Mouse (Mus musculus) neural tube, embryonic 15.5 days (tissue): Measurements from ENCODE around the gene Vasn. TPM values are rescaled to one million over a fixed set of nuclear protein-coding genes. Genes with fewer than 3 reads are reported as not detected.

Experiments
- ATAC-seq: fragments of 200-750 bp; cut with Nextera tagmentation; 2 replicates; pipeline ENCODE4 v1.8.0; 2017; ENCODE audit warnings: mild to moderate bottlenecking, moderate TSS enrichment, moderate library complexity; ENCODE audit not compliant: low FRiP score
- H3K27ac ChIP-seq: fragments of 300-500 bp; sonication (generic); replicated peaks from 2 replicates; pipeline ENCODE4 v1.5.1; 2015; ENCODE audit warnings: mild to moderate bottlenecking, inconsistent platforms
- H3K27me3 ChIP-seq: fragments of 300-500 bp; sonication (generic); replicated peaks from 2 replicates; pipeline ENCODE4 v1.6.1; 2015; ENCODE audit warnings: inconsistent platforms
- H3K36me3 ChIP-seq: fragments of 300-500 bp; sonication (generic); 2 replicates; pipeline ENCODE4 v1.6.1; 2015; ENCODE audit warnings: inconsistent platforms
- H3K4me1 ChIP-seq: fragments of 300-500 bp; sonication (generic); 2 replicates; pipeline ENCODE4 v1.6.1; 2015; ENCODE audit warnings: inconsistent platforms
- H3K4me2 ChIP-seq: fragments of 300-500 bp; sonication (generic); 2 replicates; pipeline ENCODE4 v1.6.1; 2015; ENCODE audit warnings: inconsistent platforms, mild to moderate bottlenecking, moderate library complexity
- H3K4me3 ChIP-seq: fragments of 300-500 bp; sonication (generic); replicated peaks from 2 replicates; pipeline ENCODE4 v1.5.1; 2015; ENCODE audit warnings: mild to moderate bottlenecking, inconsistent platforms
- H3K9ac ChIP-seq: fragments of 300-500 bp; sonication (generic); replicated peaks from 2 replicates; pipeline ENCODE4 v1.6.1; 2015; ENCODE audit warnings: mild to moderate bottlenecking, inconsistent platforms
- H3K9me3 ChIP-seq: fragments of 300-500 bp; sonication (generic); replicated peaks from 2 replicates; pipeline ENCODE4 v1.6.1; 2016; ENCODE audit warnings: inconsistent platforms
- WGBS: fragments of 180-500 bp; shearing (Covaris S2); methylation state at CpG from one replicate; pipeline ENCODE4 v1.1.7; 2015; ENCODE audit warnings: mixed read lengths; 5-methylcytosine and 5-hydroxymethylcytosine counted together
- polyA plus RNA-seq: library from polyadenylated mRNA; unstranded; fragments of >200 nt; fragmentation: Nextera tagmentation; extraction: Ambion mirVana; gene quantifications from 2 replicates; pipeline ENCODE4 v1.2.1, GENCODE M21; 2015

The Vasn gene
- polyA plus RNA-seq, 1 experiment from 2014 or later = 7.1 TPM

DNA sequence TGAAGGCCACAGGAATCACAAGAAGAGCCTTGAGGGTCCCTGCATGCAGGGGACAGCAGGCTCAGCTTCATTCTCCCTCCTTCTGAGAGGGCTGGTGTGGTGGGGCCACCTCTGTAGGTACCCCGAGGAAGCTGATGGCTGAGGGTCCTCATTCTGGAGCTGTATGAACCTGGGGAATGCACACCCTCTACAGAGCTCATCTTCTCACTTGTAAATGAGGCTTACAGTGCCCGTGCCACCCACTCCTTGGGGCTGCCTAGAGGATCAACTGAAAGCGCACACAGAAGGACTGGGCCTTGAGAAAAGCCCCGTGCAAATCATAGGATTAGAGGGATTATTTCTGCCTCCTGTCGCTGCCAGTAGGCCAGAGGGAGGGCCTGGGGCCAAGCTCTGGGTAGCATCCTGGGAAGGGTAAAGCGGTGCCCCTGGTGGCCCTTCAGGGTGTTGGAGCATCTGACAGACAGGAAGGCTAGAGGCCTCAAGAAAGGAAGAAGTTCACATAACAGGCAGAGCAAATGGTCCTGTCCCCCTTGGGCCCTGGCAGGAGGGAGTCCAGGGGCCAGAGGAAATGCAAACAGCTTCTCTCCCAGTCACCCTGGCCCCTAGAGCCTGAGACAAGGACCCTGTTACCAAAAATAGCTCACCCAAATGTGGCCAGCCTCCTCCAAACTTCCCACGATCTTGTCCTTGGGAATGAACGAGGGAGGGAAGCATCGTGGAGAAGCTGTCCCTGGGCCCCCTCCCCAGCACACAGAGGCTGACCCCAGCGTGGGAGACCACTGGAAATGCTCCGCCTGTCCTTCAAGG lies 16.2 kb downstream of the Vasn start:
- H3K36me3 ChIP-seq = peaks cover 36% of the 10 kb centered on the region
- H3K4me2 ChIP-seq = no peak overlapping the region
- no peaks in the 10 kb centered on the region for H3K27me3 ChIP-seq
- H3K27ac ChIP-seq = no peak overlapping the region
- 62% methylated on average over 11 of the region's 11 CpGs for WGBS
- ATAC-seq = no peak
- H3K4me1 ChIP-seq = peaks cover 20% of the 10 kb centered on the region; the same call in 1 of the 2 replicates
- H3K4me3 ChIP-seq = no peak overlapping the region
- H3K9ac ChIP-seq = no peak overlapping the region
- no peaks in the 10 kb centered on the region for H3K9me3 ChIP-seq

GRCm38 (mm10) chr16:4656571-4657081 lies 16.9 kb downstream of the Vasn start:
- WGBS = 79% methylated on average over 9 of the region's 9 CpGs
- no peak overlapping the region for H3K9ac ChIP-seq
- no peak for ATAC-seq
- H3K4me2 ChIP-seq = no peak overlapping the region
- H3K4me1 ChIP-seq = peaks cover 20% of the 10 kb centered on the region; the same call in 1 of the 2 replicates
- H3K27me3 ChIP-seq = no peaks in the 10 kb centered on the region
- H3K27ac ChIP-seq = no peak overlapping the region
- H3K36me3 ChIP-seq = peaks cover 40% of the 10 kb centered on the region
- no peak overlapping the region for H3K4me3 ChIP-seq
- no peaks in the 10 kb centered on the region for H3K9me3 ChIP-seq

DNA sequence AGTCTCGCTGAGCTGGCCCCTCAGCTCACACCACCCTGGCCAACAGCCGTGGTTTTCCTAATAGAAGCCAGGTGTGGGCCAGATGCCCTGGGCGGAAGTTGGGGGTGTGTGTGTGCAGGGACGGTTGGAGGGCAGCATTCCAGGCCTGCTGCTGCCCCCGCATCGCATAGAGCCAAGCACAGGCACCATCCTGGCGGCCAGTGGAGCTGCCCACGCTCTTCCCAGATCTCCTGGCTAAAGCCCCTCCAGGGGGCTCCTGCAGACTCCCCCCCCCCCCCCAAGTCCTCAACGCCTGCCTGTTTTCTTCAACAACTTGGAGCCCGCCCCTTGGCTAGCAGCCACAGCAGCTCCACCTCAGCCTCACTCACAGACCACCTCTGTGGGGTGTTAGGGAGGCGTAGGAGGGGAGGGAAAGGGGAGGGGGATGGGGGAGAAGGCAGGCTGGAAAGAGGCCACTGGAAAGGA lies 19.1 kb downstream of the Vasn start:
- no peak overlapping the region for H3K4me2 ChIP-seq
- ATAC-seq = no peak
- H3K27me3 ChIP-seq = no peaks in the 10 kb centered on the region
- H3K9me3 ChIP-seq = no peaks in the 10 kb centered on the region
- peaks cover 35% of the 10 kb centered on the region for H3K36me3 ChIP-seq
- H3K27ac ChIP-seq = peak overlapping the region; percentile 45
- no peak overlapping the region for H3K4me3 ChIP-seq
- no peak overlapping the region for H3K9ac ChIP-seq
- WGBS = 35% methylated on average over 11 of the region's 11 CpGs
- peaks cover 16% of the 10 kb centered on the region; the same call in 1 of the 2 replicates for H3K4me1 ChIP-seq

GRCm38 (mm10) chr16:4659326-4659725 lies 19.6 kb downstream of the Vasn start:
- Histone ChIP-seq H3K36me3 (peaks cover 30% of the 10 kb centered on the region), H3K27me3 (no peaks in the 10 kb centered on the region), H3K4me3 (no peak overlapping the region), H3K9ac (no peak overlapping the region), H3K4me1 (peaks cover 16% of the 10 kb centered on the region; the same call in 1 of the 2 replicates), H3K9me3 (no peaks in the 10 kb centered on the region), H3K4me2 (no peak overlapping the region), H3K27ac (no peak overlapping the region)
- ATAC-seq = no peak
- 47% methylated on average over 2 of the region's 2 CpGs for WGBS

DNA sequence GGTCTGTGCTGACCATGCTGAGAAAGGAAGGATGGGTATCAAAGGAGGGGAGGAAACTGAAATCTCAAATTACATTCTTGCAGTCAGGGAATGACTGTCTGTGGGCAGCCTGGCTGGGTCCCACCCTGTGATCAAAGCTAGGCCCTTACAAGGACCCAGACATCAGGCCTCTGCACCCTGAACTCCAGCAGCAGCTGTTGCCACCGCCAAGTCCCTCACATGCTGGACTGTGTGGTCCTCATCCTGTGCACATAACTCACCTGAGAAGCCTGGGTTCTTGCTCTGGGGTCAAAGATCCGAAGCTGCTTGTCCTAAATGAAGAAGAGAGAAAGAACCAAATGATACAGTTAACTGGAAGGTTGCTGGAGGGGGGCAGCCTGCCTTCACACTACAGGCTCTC lies 21.9 kb downstream of the Vasn start:
- no peak for ATAC-seq
- Histone ChIP-seq H3K36me3 (peaks cover 33% of the 10 kb centered on the region), H3K4me1 (peaks cover 8% of the 10 kb centered on the region; the same call in 1 of the 2 replicates), H3K27ac (no peak overlapping the region), H3K27me3 (no peaks in the 10 kb centered on the region), H3K4me2 (no peak overlapping the region), H3K9ac (no peak overlapping the region), H3K4me3 (no peak overlapping the region), H3K9me3 (no peaks in the 10 kb centered on the region)
- 80% methylated on average over 2 of the region's 2 CpGs for WGBS

- Histone ChIP-seq H3K27ac (no peak overlapping the region), H3K27me3 (no peaks in the 10 kb centered on the region), H3K36me3 (peaks cover 50% of the 10 kb centered on the region), H3K9ac (no peak overlapping the region), H3K4me2 (no peak overlapping the region), H3K4me1 (0 out of 2 replicates have a peak, but pooled peaks cover 4% of the 10 kb centered on the region), H3K9me3 (no peaks in the 10 kb centered on the region), H3K4me3 (no peak overlapping the region)
- WGBS = 87% methylated on average over 2 of the region's 2 CpGs
- ATAC-seq = no peak
Measured at GRCm38 (mm10) chr16:4663806-4664205, 24.1 kb downstream of the Vasn start.

- no peak overlapping the region for H3K4me3 ChIP-seq
- no peak overlapping the region for H3K27ac ChIP-seq
- no peak overlapping the region for H3K9ac ChIP-seq
- H3K36me3 ChIP-seq = peaks cover 60% of the 10 kb centered on the region
- ATAC-seq = no peak
- no peaks in the 10 kb centered on the region for H3K4me1 ChIP-seq
- H3K9me3 ChIP-seq = no peaks in the 10 kb centered on the region
- no peaks in the 10 kb centered on the region for H3K27me3 ChIP-seq
- WGBS = 93% methylated on average over 2 of the region's 2 CpGs
- no peak overlapping the region for H3K4me2 ChIP-seq
Measured at GRCm38 (mm10) chr16:4665726-4666125, 26.0 kb downstream of the Vasn start.

- peak; percentile 86 for ATAC-seq
Measured at GRCm38 (mm10) chr16:4667190-4667808, 27.6 kb downstream of the Vasn start.

GRCm38 (mm10) chr16:4670317-4670716 lies 30.6 kb downstream of the Vasn start:
- Histone ChIP-seq H3K4me2 (no peak overlapping the region), H3K36me3 (peaks cover 55% of the 10 kb centered on the region), H3K4me3 (no peak overlapping the region), H3K9ac (no peak overlapping the region), H3K9me3 (no peaks in the 10 kb centered on the region), H3K4me1 (no peaks in the 10 kb centered on the region), H3K27ac (no peak overlapping the region), H3K27me3 (no peaks in the 10 kb centered on the region)
- no peak for ATAC-seq
- 83% methylated on average over 5 of the region's 5 CpGs for WGBS

More at GRCm38 (mm10) chr16:4667190-4667808, 27.6 kb downstream of the Vasn start:
- Histone ChIP-seq H3K36me3 (peaks cover 56% of the 10 kb centered on the region), H3K27ac (no peak overlapping the region), H3K4me3 (no peak overlapping the region), H3K9ac (0 out of 2 replicates have a peak overlapping the region, but pooled peaks have one; percentile 10), H3K27me3 (no peaks in the 10 kb centered on the region), H3K4me2 (no peak overlapping the region), H3K4me1 (no peaks in the 10 kb centered on the region), H3K9me3 (no peaks in the 10 kb centered on the region)
- 33% methylated on average over 3 of the region's 3 CpGs for WGBS

GRCm38 (mm10) chr16:4674091-4674490 lies 34.4 kb downstream of the Vasn start:
- Histone ChIP-seq H3K9ac (no peak overlapping the region), H3K4me3 (no peak overlapping the region), H3K27ac (no peak overlapping the region), H3K36me3 (peaks cover 40% of the 10 kb centered on the region), H3K27me3 (no peaks in the 10 kb centered on the region), H3K4me1 (peaks cover 14% of the 10 kb centered on the region), H3K9me3 (no peaks in the 10 kb centered on the region), H3K4me2 (no peak overlapping the region)
- WGBS = 83% methylated on average over 4 of the region's 4 CpGs
- no peak for ATAC-seq

GRCm38 (mm10) chr16:4676836-4677235 lies 37.1 kb downstream of the Vasn start:
- WGBS = 94% methylated on average over 5 of the region's 5 CpGs
- ATAC-seq = no peak
- no peak overlapping the region for H3K27ac ChIP-seq
- peaks cover 25% of the 10 kb centered on the region for H3K36me3 ChIP-seq
- no peak overlapping the region for H3K4me2 ChIP-seq
- no peak overlapping the region for H3K4me3 ChIP-seq
- no peaks in the 10 kb centered on the region for H3K9me3 ChIP-seq
- no peak overlapping the region for H3K9ac ChIP-seq
- H3K27me3 ChIP-seq = no peaks in the 10 kb centered on the region
- H3K4me1 ChIP-seq = peaks cover 15% of the 10 kb centered on the region

DNA sequence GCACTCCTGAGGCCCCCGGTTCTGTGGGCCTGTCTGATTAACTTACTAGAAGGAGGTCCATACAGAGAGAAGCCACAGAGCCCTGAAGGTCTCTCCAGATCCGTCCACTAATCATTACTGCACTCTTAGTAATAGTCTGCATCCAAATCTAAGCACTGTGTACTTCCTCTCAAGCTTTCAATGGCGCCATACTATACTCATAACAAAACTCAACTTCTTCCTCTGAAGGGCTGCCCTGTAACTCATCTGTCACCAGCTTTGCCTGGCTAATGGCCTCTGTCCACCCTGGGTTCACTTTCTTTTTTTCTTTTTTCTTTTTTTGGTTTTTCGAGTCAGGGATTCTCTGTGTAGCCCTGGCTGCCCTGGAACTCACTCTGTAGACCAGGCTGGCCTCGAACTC lies 38.3 kb downstream of the Vasn start:
- Histone ChIP-seq H3K27me3 (no peaks in the 10 kb centered on the region), H3K27ac (no peak overlapping the region), H3K4me1 (peaks cover 18% of the 10 kb centered on the region), H3K9ac (no peak overlapping the region), H3K4me3 (no peak overlapping the region), H3K9me3 (no peaks in the 10 kb centered on the region), H3K4me2 (peak overlapping the region; percentile 81), H3K36me3 (peaks cover 22% of the 10 kb centered on the region)
- no peak for ATAC-seq
- 88% methylated on average over 5 of the region's 5 CpGs for WGBS
